In the genomic region with DNA sequence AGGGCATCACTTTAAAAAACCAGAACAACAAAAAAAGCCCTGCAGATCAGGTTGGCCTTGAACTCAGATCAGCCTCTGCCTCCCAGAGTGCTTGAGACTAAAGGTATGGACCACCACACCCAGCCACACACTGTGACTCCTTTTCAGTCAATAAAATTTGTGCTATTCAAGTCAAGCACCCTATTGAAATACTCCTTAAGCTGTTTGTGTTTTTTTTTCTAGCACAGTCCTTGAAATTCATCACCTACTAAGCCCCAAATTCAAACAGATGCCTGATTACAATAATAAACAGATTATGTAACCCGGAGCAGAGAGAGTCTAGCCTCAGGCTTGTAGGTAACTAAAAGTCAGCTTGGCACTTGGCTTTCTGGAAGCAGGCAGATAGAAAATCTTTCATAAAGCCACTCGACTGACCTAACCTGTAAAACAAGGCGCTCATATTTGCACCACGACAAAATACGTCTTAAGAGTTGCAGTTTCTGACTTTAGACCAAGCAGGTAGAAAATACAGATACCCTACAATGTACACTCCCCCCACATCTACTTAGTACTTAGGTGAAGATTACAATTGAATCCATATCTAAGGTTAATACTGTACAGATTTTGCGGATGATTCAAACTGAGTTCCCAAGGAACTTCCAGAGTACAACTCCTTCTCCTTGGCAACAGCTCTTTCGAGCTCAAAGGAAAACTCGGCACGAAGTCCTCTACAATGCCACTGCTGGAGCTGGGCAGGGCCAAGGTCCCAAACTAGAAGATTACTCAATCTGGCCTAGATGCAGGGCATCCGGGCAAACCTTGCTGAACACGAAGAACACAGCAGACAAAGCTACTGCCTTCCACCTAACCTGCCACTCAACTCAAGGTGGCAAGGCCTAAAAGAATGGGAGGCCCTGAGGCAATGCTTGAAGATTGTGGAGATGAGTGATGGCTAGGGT, we compare ENCODE assay signal across 8 mouse cellular contexts. TPM values are rescaled to one million over a fixed set of nuclear protein-coding genes. Genes with fewer than 3 reads are reported as not detected.
DNase-seq lines count a peak whose midpoint lies in the region; TF ChIP-seq lines count a peak whose summit lies in the region.

No protein-coding gene starts in this region.

- TF ChIP-seq POLR2A in embryonic fibroblast, embryonic 13.5 days (IDR thresholded peaks at IDR 0.05; ENCODE audit: low read depth, low read length) = no peak

- peak overlapping the region; percentile 90 for H3K4me3 ChIP-seq in embryonic fibroblast, embryonic 13.5 days (ENCODE audit: insufficient read depth, low read length)

- TF ChIP-seq CTCF in embryonic fibroblast, embryonic 13.5 days (IDR thresholded peaks at IDR 0.05; ENCODE audit: borderline replicate concordance, insufficient read depth, low read length) = no peak

- DNase-seq in right cerebral cortex, adult 18-20 months = peak; percentile 10
- no peak for DNase-seq in right cerebral cortex, postnatal 36 days (ENCODE audit: low spot score in 2 of 2)
- DNase-seq in kidney, adult 8-10 months = peak; percentile 71 to 72
- DNase-seq in naive thymus-derived CD4-positive, alpha-beta T cell, adult 2 months (ENCODE audit: low read depth) = peak; percentile 15
- DNase-seq in testis, postnatal 14 days (ENCODE audit: low spot score) = no peak
- no peak for DNase-seq in gastrocnemius, postnatal 25 days
- no peak for DNase-seq in left cerebral cortex, adult 8-10 months (ENCODE audit: low spot score in 2 of 2)

- H3K4me1 ChIP-seq in embryonic fibroblast, embryonic 13.5 days (ENCODE audit: control insufficient read depth, insufficient read depth, low read length) = peaks cover 11% of the 10 kb centered on the region

- peak overlapping the region; percentile 70 for H3K27ac ChIP-seq in embryonic fibroblast, embryonic 13.5 days (ENCODE audit: insufficient read depth, low read length)

RNA-seq across cellular contexts. Expression of gene Prdx6, which starts 3.1 kb away (rescaled TPM):
- polyA plus RNA-seq in embryonic fibroblast, embryonic 13.5 days (2011; ENCODE audit: insufficient read length, low read depth, missing spikeins) = 160 and 203 TPM in 2 replicates
- 100 to 1,000 TPM in 1 of 2 experiments, 10 to 100 TPM in 1; 92.8 to 127 TPM for total RNA-seq in gastrocnemius, postnatal 25 days (2021)
- total RNA-seq in left cerebral cortex, adult 8-10 months (2022) = 100 to 1,000 TPM; 344 to 455 (median 377) TPM

Comparison
In these comparisons a context has a peak if more than half of its experiments do, and no peak if none do; other contexts are left out.
1. DNase-seq: peak in right cerebral cortex, adult 18-20 months (single experiment), kidney, adult 8-10 months (2 of 2) and naive thymus-derived CD4-positive, alpha-beta T cell, adult 2 months (single experiment); none in right cerebral cortex, postnatal 36 days (0 of 2), testis, postnatal 14 days (single experiment), gastrocnemius, postnatal 25 days (single experiment) and left cerebral cortex, adult 8-10 months (0 of 2).